Mouse (Mus musculus) heart, adult 9 months (tissue): Measurements from ENCODE around the gene Myo1c.

Experiments
- DNase-seq, 2 experiments: peaks; one replicate each; pipeline ENCODE4 v3.0.0; 2022; ENCODE audit warnings: low spot score in 2 of 2

Gene Myo1c

GRCm38 (mm10) chr11:75715556-75715955 is 65.3 kb downstream of the Myo1c start:
- DNase-seq = no peak

- DNase-seq = no peak
These were observed 66.5 kb downstream of the Myo1c start for GRCm38 (mm10) chr11:75716661-75717325.

- DNase-seq = no peak
These were observed 72.0 kb downstream of the Myo1c start for GRCm38 (mm10) chr11:75722339-75722738.
